Mouse (Mus musculus) cerebellum, adult 2 months (tissue): ENCODE results near the gene Rasgrf2.
"Not testable (repeated sequence)": the region's sequence is repeated elsewhere in the genome, so short reads cannot be mapped to it uniquely, and the experiment has no call there.

Experiments
- CTCF ChIP-seq: fragments of 200-500 bp; IDR thresholded peaks from 2 replicates; pipeline ENCODE4 v1.5.1; 2011; ENCODE audit warnings: low read depth, mild to moderate bottlenecking, control low read depth, low read length, moderate library complexity, borderline replicate concordance; ENCODE audit not compliant: insufficient read depth
- POLR2A ChIP-seq: fragments of 200-500 bp; IDR thresholded peaks from 2 replicates; pipeline ENCODE4 v1.6.1; 2011; ENCODE audit warnings: low read length, control low read depth, borderline replicate concordance; ENCODE audit not compliant: insufficient read depth

DNA sequence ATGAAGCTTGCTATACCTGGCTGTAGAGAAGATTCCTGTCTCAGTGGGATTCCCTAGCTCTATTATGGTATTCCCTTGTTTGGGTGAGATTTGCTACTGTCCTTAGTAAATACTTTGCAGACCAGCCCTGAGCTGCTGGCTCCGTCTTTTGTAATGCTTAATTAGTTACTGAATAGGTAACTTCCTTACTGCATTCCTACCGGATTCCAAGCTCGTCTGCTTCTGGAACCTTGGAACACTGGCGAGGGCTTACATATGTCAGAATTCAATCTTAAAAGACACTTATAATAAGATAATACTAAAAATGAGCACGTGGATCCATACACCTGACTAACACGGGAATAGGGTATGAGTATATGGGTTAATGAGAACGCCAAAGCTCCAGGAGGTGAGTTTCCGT, 41.2 kb upstream of the Rasgrf2 start:
- TF ChIP-seq CTCF, POLR2A: not testable (repeated sequence)
